Mouse (Mus musculus) common myeloid progenitor, adult 5-6 weeks (primary cell): Measurements from ENCODE around the gene Krt5. TPM values are rescaled to one million over a fixed set of nuclear protein-coding genes. Genes with fewer than 3 reads are reported as not detected.
A peak's percentile ranks its signal among the peaks of the same experiment; 100 is the strongest.
"Not testable (repeated sequence)": the region's sequence is repeated elsewhere in the genome, so short reads cannot be mapped to it uniquely, and the experiment has no call there.

ENCODE experiments used
- ATAC-seq: replicated peaks from 2 replicates; pipeline ENCODE4 v1.8.0; 2016; ENCODE audit warnings: low read depth, mild to moderate bottlenecking, moderate TSS enrichment, inconsistent platforms; ENCODE audit not compliant: poor library complexity, severe bottlenecking
- total RNA-seq: library from RNA; stranded (forward); fragments of 200-1000, 187-1606 nt; gene quantifications from 2 replicates; pipeline ENCODE4 v1.2.3, GENCODE M21; 2017

Krt5 gene
- not detected in 2 replicates for total RNA-seq

GRCm38 (mm10) chr15:101712720-101713119 lies at the start of gene Krt5:
Gene Krt5, minus strand, starts transcription at chr15:101712898.
- no peak for ATAC-seq

GRCm38 (mm10) chr15:101742711-101743110 lies 30.0 kb upstream of the Krt5 start, which contains the start of gene Krt71:
Gene Krt71, minus strand, starts transcription at chr15:101743109.
- no peak for ATAC-seq

- ATAC-seq, result no peak
Observed at GRCm38 (mm10) chr15:101737786-101738185, 25.1 kb upstream of the Krt5 start.

- no peak for ATAC-seq
Observed at GRCm38 (mm10) chr15:101730653-101731052, 18.0 kb upstream of the Krt5 start.

GRCm38 (mm10) chr15:101724686-101725085 lies 12.0 kb upstream of the Krt5 start:
- no peak for ATAC-seq

GRCm38 (mm10) chr15:101715831-101716230 lies 3.1 kb upstream of the Krt5 start:
- ATAC-seq, result no peak

- no peak for ATAC-seq
Observed at GRCm38 (mm10) chr15:101714356-101714755, 1.7 kb upstream of the Krt5 start.

- no peak for ATAC-seq
Observed at GRCm38 (mm10) chr15:101713731-101714130, 1.0 kb upstream of the Krt5 start.

GRCm38 (mm10) chr15:101708683-101709082 lies 4.0 kb downstream of the Krt5 start:
- ATAC-seq, result no peak

- ATAC-seq, result no peak
Observed at GRCm38 (mm10) chr15:101707454-101707853, 5.2 kb downstream of the Krt5 start.

GRCm38 (mm10) chr15:101704066-101704465 lies 8.6 kb downstream of the Krt5 start:
- peak; percentile 45; the same call in 1 of the 2 replicates for ATAC-seq

- ATAC-seq, result no peak
Observed at GRCm38 (mm10) chr15:101702380-101702779, 10.3 kb downstream of the Krt5 start.

- ATAC-seq, result no peak
Observed at GRCm38 (mm10) chr15:101699866-101700265, 12.8 kb downstream of the Krt5 start.

GRCm38 (mm10) chr15:101699192-101699591 lies 13.5 kb downstream of the Krt5 start:
- ATAC-seq, result no peak

- ATAC-seq, result no peak
Observed at GRCm38 (mm10) chr15:101697326-101698188, 15.1 kb downstream of the Krt5 start.

- no peak for ATAC-seq
Observed at GRCm38 (mm10) chr15:101694207-101694606, 18.5 kb downstream of the Krt5 start, which contains the start of gene Krt6a. Gene Krt6a, minus strand, starts transcription at chr15:101694307.

- ATAC-seq, result not testable (repeated sequence)
Observed at GRCm38 (mm10) chr15:101690460-101690859, 22.2 kb downstream of the Krt5 start.

- no peak for ATAC-seq
Observed at GRCm38 (mm10) chr15:101688161-101688560, 24.5 kb downstream of the Krt5 start.

GRCm38 (mm10) chr15:101680187-101680586 lies 32.5 kb downstream of the Krt5 start, which contains the start of gene Krt6b:
Gene Krt6b, minus strand, starts transcription at chr15:101680287.
- ATAC-seq, result no peak

- no peak for ATAC-seq
Observed at GRCm38 (mm10) chr15:101675978-101676377, 36.7 kb downstream of the Krt5 start.
